Mouse (Mus musculus): ENCODE measurements around the gene Gramd1b.

Gramd1b gene

DNA sequence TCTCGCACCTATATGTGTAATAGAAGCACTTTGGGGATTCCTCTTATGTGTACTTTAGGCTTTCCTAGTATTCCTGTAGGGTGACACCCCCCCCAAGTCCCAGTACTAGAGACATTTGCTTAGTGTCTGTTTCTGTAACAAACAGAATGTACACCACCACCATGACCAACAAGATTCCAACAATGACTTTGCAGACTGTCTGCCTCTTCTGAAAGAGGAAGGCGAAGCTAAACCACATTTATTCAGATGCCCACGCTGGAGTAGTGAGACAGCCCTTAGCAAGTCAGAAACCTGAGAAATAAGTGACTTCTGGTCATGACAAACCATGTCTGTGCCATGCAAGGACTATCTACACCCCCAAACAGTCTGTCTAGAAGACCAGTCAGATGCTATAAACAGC is 11.9 kb downstream of the Gramd1b start:
- no peak for DNase-seq (ENCODE audit: low spot score in 2 of 2)

DNA sequence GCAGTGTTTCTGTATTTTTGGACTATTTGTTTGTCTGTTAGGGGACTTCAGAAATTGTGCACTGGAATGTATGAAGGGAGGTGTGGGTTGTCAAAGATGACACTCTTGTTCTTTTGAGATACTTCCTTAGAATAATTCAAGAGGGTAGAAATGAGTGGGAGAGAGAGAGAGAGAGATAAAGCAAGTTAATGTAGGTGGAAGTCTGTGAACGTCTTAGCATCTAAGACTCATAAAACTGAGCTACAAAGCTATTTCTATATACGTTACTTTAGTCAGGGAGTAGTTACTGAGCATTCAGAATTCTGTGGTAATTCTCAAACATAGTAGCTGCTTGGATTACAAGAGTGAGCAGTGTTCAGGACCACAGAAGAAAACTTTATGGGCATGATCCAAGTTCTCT is 19.2 kb downstream of the Gramd1b start:
- DNase-seq (ENCODE audit: low spot score in 2 of 2) = no peak

DNA sequence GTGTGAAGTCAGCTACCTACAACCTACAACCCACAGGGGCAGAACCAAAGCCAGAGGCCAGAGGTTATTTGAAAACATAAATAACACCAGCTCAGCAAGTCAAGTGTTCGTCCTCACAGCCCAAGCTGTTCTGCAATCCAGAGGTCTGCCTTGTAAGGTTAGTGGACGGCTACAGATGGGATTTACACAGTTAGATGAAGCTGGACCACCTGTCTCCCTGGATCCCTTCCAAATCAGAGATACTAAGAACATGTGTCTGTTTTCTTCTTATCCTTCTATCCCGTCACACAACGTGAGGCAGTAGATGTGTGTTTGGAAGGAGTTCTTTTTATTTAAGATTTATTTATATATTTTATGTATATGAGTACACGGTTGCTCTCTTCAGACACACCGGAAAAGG is 21.7 kb downstream of the Gramd1b start:
- no peak for DNase-seq (ENCODE audit: low spot score in 2 of 2)

DNA sequence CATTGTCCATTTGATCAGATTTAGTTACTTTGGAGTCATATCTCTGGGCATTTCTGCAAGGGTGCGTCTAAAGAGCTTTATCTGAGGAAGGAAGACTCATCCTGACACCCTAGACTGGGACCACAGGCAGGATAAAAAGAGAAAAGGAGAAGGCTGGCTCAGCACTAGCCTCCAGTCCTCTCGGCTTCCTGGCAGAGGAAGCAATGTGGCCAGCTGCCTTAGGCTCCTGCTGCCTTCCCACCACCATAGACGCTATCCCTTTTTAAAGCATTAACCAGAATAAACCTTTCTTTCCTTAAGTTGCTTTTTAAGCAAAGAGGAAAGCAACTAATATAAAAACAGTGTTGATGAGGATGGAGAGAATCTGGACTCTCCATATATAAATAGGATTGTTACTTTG is 24.6 kb downstream of the Gramd1b start:
- DNase-seq (ENCODE audit: low spot score in 2 of 2) = no peak

DNA sequence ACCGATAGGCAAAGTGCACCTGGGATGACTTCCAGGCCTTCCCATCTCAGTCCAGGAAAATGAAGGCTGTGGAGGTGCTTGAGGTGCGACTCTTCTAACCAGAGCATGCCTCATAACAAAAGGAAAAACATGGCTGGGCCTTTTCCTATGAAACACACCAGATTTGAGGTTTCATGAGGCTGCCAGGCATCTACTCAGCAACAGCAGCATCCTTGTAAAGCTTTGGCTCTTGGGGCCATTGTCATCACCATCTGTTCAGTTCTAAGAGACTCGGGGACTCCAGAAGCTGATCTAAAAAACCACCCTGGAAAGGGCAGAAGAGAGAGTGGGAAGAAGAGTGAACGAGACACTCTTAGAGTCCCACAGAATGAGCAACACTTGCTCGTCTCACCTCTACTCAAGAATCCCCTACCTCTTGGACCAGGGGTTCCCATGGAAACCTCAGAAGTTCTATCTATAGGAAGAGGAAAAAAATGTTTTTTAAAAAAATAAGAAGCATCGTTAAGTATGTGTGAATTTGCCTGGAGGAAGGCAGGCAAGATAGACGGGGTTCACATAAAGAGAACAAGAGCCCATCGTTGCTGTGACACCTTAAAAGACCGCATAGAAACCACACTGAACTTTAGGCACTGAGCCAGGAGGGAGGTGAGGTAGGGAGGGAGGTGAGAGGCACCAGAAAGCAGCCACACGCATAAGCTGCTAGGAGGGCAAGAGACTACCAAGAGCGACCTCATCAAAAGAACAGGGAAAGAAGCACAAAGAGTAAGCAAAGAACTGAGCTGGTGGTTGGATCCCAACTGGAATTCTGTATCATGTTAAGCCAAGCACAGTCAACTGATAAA is 25.5 kb downstream of the Gramd1b start:
- peak; percentile 32 to 48 for DNase-seq (ENCODE audit: low spot score in 2 of 2)

DNA sequence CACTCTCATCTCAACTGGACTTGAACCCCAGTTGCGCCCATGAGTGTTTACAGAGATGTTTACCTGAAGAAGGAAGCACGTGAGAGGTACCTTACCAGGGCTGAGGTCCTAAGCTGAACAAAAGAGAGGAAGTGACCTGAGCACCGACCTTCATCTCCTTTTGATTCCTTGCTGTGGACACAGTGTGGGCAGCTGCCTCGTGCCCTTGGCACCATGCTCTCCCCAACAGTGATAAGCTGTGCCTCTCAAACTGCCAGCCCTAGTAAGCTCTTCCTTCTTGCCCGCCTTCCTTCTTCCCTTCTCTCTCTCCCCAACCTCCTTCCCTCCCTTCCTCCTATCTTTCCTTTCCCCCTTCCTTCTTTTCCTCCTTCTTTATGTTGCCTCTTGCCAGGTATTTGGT is 26.3 kb downstream of the Gramd1b start:
- no peak for DNase-seq (ENCODE audit: low spot score in 2 of 2)

DNA sequence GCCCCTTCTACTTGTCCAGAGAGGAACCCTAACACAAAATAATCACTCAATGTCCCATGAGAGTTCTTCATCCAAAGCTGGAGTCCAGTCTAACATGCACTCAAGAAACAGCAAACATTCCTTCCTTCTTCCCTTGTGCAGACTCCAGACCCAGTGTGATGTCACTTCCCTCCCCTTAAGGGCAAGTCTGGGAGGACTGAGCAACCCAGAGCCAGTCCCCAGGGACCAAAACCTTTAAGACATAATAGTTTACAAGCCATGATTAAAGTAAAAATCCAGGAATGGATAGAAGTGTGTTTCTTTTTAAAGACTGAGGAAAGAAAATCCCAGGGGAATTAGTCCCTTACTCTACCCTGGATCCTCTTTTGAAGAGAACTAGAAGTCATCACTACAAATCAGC is 30.5 kb downstream of the Gramd1b start:
- DNase-seq (ENCODE audit: low spot score in 2 of 2) = no peak

DNA sequence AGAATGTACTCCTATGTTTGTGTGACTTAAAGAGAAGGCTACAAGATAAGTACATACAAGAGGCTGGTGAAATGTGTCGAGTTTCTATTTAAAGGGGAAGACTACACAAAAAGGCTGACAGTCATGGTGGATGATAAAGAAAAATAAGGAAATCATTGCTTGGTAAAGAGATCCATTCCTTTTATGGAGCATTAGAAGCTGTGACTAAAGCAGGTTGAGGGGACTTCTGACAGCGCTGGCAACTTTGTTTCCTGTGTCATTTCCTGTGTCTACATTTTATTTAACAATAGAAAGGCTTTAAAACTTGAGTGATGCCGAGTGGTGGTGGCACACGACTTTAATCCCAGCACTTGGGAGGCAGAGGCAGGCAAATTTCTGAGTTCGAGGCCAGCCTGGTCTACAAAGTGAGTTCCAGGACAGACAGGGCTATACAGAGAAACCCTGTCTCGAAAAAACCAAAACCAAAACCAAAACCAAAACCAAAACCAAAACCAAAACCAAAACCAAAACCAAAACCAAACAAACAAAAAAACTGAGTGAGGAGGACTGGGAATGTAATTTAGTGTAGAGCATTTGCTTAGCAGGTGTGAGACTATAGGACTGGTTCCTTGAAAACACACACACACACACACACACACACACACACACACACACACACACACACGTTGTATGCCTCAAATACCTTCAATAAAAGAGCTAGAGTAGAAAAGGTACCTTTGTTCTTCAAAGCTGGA is 48.7 kb downstream of the Gramd1b start:
- peak; percentile 25 to 44 for DNase-seq (ENCODE audit: low spot score in 2 of 2)

DNA sequence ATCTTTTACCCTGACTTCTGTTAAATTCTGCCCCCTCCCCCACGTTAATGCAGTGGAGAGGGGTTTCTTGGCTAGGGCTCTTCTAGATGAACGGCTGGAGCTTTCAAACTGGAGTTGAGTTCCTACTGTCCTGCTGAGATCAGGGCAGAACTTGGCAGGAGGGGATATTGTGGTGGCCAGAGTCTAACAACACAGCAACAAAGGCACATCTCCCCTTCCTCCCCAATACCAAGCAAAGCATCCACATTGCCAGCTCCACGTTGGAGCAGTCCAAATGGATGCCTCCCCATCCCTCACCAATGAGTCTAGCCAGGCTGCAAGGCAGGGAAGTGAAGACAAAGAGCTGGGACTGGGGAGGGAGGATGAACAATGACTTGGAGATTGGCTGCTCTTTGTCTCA is 49.9 kb downstream of the Gramd1b start:
- DNase-seq (ENCODE audit: low spot score in 2 of 2) = no peak

DNA sequence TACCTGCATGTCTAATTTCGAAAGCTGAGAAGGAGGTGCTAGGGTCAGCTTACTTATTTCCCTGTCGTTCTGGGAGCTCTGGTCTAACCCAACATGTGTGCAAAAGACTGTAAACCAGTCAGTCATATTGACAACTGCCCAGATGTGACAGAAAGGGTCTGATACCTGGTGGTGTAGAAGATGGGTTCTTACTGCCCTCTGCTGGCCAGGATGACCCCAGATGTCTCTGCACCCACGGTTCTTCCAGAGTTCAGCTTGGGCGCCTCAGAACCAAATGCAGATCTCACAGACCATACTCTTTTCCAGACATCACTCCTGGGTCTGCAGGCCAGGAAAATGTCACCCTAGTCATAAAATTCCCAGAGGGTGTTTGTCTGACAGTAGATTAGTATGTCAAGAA is 51.9 kb downstream of the Gramd1b start:
- peak; percentile 74 to 78 for DNase-seq (ENCODE audit: low spot score in 2 of 2)

DNA sequence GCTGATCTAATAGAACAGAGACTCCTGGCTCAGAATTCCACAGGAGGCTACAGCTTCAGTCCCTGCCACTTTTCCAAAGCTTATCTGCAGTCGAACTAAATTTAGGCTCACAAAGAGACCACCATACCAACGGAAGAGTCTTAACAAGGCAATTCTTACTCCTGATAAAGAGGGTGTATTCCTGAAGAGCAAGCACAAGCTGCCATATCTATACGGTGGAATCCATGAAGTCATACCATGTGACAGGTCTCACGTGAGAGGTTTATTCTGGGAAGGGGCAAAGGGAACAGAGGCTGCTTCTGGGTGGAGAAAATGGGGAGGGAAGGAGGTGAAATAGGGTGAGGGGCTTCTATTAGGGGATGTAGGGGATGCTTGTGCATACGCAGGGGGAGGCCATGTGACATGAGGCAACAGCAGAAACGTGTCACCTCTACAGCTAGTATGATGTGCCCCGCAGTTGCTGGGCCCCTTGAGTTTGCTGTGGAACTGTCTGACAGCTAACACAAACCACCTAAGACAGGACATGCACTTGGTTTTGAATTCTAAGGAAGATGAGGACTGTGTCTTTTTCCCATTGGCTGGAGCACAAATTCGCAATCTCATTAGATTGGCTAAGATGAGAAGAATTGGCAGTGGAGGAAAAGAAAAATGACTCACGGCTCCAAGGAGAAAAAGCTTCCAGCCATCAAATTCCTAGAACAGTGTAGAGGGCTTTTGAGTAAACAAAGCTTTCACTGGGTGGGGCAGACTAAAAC is 52.9 kb downstream of the Gramd1b start:
- no peak for DNase-seq (ENCODE audit: low spot score in 2 of 2)

DNA sequence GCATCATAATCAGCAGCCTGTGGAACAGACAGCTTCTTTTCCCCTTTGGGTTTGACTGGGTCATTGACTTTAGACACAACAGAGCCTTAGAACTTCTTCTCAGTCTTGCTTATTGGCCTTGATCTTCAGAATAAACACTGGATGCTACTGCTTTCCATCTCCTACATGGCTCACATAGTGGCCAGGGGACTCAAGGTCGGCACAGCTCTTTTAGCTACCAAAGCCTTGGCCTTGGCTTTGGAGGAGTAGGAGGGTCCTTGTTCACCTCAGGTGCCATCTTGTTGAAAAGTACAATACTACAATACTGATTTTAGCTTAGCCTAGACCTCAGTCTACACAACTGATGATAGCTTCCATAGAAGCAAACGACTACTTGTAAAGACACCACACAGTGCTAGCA is 53.6 kb downstream of the Gramd1b start:
- no peak for DNase-seq (ENCODE audit: low spot score in 2 of 2)

DNA sequence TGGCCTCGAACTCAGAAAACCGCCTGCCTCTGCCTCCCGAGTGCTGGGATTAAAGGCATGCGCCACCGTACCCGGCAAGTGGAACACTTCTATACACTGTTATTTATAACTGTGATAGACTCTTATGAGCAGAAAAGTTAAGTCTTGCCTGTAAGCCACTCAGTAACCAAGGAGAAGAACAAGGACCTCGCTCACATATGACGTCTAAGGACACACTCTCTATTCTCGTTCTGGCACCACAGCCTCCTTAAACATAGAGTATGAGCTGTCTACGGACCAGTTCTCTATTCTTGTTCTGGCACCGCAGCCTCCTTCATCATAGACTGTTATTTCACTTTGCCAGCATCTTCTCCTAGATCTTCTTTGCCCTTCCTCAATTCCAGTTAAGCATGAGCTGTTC is 55.1 kb downstream of the Gramd1b start:
- DNase-seq (ENCODE audit: low spot score in 2 of 2) = no peak

DNA sequence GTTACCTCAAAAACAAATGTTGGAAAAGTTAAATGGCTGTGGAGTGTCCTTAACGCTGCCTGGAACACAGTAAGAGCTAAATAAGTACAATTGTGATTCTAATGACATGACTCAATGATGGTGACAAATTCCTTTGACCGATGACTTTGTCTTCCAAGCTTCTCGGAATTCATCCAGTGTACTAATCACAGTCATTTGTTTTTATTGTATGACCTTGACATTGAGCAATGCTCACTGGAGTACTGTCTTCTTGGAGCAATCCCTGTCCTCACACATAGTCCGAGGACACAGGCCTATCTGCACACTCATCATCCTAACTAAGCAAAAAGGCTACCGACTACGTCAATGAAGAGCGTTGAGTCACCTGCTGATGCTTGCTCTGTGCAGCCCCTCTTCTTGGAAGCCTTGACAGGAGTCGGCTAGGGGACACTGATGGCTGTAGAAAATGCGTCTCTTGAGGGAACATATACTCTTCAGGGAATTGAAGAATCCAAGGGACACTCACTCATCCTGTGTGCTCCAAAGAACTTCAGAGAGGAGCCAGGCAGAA is 58.1 kb downstream of the Gramd1b start:
- DNase-seq (ENCODE audit: low spot score in 2 of 2) = no peak

DNA sequence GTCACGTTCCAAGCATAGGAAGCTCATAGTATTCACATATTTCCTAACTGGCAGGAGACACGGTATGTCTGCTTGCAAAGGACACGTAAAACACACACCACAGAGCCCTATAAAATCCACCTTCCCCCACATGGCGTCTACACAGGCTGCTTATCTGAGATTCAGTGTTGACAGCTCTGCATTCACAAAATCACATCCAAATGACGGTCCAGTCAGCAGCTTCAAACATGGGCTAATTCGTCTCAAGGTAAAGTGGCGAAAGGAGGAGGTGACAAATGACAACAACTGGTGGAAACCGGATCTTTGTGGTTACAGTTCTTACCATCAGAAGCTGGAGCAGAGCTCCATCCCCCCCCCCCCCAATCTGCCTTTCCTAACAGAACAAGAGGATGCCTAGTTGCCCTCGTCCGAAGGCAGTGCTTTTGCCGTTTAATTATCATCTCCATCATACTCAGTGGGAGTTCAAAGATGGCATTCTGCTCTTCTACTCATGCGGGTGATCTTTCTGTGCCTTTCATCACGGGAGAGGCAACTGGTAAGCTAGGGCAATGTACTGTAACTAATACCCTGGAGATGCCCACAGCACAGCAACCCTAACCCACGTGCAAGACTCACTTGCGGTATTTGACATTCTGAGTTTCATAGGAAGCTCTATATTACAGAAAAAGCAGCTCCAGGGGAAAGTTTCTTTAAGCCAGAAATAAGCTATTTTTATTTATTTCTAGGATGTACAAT is 61.6 kb downstream of the Gramd1b start:
- no peak for DNase-seq (ENCODE audit: low spot score in 2 of 2)

DNA sequence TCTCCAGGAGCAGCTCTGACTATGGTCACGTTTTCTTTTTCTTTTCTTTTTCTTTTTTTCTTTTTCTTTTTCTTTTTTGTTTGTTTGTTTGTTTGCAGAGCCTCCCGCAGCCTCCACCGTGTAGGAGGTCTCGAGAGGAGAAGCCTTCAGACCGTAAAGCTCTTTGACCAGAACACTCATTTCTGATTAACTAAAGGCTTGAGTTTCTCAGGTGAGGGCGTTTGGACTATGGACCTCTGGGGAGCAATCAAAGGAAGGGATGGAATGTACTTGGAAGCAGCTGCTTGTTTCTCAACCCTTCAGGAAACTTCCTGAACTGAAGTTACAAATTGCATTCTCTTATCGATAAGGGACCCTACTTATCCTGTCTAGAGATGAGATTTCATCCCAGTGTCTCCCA is 64.4 kb downstream of the Gramd1b start:
- no peak for DNase-seq (ENCODE audit: low spot score in 2 of 2)

DNA sequence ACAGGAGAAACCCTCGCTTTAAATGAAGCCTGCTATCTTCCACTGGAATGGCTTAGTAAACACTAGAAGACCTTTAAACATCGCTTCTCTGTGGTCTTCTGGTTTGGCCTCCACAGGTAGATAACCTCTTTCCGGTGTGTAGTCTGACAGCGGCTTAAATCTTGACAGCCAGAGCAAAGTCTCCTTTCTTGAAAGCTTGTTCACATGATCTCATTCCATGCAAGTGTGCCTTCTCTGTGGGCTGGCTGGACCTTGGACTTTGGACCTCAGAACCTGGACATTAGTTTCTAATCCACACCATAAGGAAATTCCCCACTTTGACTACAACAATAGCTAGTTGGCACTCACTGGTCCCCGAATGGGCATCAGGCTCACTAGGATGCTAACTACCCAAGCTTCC is 65.6 kb downstream of the Gramd1b start:
- no peak for DNase-seq (ENCODE audit: low spot score in 2 of 2)

DNA sequence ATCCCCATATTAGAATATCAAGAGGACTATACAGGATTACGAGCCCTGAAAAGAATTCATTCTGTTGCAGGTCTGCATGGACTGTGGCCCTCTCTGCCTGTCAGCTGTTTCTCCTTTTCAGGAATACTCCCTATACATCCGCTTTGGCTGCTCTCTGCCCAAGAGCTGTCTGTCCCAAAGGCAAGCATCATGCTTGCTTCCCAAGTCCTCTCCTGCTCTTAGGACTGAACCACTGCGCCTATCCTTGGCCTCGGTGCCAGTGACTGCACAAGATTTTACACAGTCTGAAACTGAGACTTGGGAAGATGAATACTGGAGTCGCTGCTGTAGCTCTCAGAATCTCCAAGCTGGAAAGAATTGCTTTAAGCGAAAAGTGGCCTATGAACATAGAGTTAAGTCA is 68.8 kb downstream of the Gramd1b start:
- no peak for DNase-seq (ENCODE audit: low spot score in 2 of 2)

DNA sequence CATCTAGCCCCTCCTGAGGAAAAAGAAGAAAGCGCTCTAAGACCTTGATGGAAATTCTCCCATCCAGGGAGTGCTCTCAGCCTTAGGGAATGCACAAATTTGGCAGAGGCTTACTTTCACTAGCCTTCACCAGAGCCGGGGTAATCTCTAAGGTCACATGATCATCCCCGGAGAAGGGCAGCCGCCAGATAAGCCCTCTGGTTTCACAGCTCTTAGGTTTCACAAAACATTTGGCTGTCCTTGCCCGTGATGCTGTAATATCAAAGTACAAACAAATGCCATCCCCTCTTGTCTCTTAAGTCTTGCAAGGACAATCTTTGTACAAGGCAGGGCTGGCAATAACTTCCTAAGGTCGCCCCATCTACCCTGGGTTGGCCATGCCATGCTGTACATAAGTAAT is 70.4 kb downstream of the Gramd1b start:
- DNase-seq (ENCODE audit: low spot score in 2 of 2) = peak in 1 of 2 experiments; percentile 10

DNA sequence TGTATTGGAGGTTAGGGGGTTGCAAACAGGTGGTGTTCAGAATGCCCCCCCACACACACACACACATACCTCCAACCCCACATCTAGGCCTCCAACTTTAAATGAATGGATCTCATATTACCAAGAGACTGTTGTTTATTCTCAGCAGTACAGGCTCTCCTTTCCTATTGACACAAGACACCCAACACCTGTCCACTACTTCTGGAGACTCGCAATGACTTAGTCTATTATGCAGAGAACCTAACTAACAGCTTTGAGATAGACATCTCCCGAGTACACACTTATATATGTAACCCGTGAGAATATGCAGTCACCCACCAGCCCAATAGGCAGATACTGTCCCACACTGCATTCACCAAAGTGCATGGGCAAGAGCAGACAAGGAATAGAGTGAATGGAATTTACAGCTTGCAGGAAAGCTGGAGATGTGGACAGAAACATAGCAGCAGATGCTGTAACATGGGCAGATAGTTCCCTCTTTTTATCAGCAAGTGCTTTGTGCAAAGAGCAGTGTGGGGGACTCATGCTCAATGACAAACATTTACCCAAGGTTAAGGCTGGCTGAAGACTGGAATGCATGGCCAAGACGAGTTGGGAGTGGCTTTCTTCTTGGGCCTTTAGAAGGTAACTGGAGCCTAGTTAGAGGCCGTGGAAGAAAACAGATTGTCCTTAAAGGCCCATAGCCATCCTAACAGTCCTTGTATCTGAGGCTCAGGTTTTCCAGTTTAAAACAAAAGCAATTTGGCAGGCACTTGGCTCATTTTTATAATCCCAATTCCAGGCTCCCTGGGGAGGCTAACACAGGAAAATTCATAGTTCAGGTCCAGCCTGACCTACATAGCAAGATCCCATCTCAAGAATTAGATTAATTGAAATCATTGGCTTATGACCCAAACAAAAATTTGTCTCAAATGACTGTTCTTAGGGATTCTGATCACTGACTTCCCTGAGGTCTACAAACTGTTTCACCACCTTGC is 71.6 kb downstream of the Gramd1b start:
- no peak for DNase-seq (ENCODE audit: low spot score in 2 of 2)

All from natural killer cell, adult 2 months (primary cell).